Mouse (Mus musculus) CD4-positive, CD25-positive, alpha-beta regulatory T cell, adult 4 months (primary cell): ENCODE measurements around the gene Epor. TPM values are rescaled to one million over a fixed set of nuclear protein-coding genes. Genes with fewer than 3 reads are reported as not detected.
A peak's percentile ranks its signal among the peaks of the same experiment; 100 is the strongest.

ENCODE experiments used
- ATAC-seq: one replicate; pipeline ENCODE4 v1.8.0; 2017
- polyA plus RNA-seq, 2 experiments: library from polyadenylated mRNA; unstranded; fragments of 100-300 nt; shearing (Covaris generic); gene quantifications; one replicate each; pipeline ENCODE4 v1.2.1; 2017

Gene Epor
- polyA plus RNA-seq: not detected

- no peak for ATAC-seq
Observed at GRCm38 (mm10) chr9:21963417-21963816, at the start of gene Epor. TSS of gene Epor (minus strand) at chr9:21963506.

- no peak for ATAC-seq
Observed at GRCm38 (mm10) chr9:22012731-22013130, 49.4 kb upstream of the Epor start.

- ATAC-seq: no peak
Observed at GRCm38 (mm10) chr9:22011055-22011454, 47.7 kb upstream of the Epor start.

GRCm38 (mm10) chr9:22004546-22004945 is 41.2 kb upstream of the Epor start:
- no peak for ATAC-seq

GRCm38 (mm10) chr9:22003163-22003554 is 39.9 kb upstream of the Epor start:
- peak; percentile 13 for ATAC-seq

- ATAC-seq: peak; percentile 96
Observed at GRCm38 (mm10) chr9:22002194-22003162, 39.2 kb upstream of the Epor start, which contains the start of the genes Ccdc151 and Prkcsh. TSS of gene Ccdc151 (minus strand) at chr9:22002634. TSS of gene Prkcsh (plus strand) at chr9:22002806.

- no peak for ATAC-seq
Observed at GRCm38 (mm10) chr9:22001633-22002032, 38.3 kb upstream of the Epor start.

- no peak for ATAC-seq
Observed at GRCm38 (mm10) chr9:22000296-22000695, 37.0 kb upstream of the Epor start.

GRCm38 (mm10) chr9:21996178-21996867 is 33.0 kb upstream of the Epor start:
- ATAC-seq: no peak

GRCm38 (mm10) chr9:21992227-21992626 is 28.9 kb upstream of the Epor start:
- ATAC-seq: no peak

- ATAC-seq: no peak
Observed at GRCm38 (mm10) chr9:21989230-21990110, 26.2 kb upstream of the Epor start, which contains the start of gene Rgl3. TSS of gene Rgl3 (minus strand) at chr9:21989446.

GRCm38 (mm10) chr9:21988421-21989101 is 25.3 kb upstream of the Epor start:
- no peak for ATAC-seq

- no peak for ATAC-seq
Observed at GRCm38 (mm10) chr9:21987592-21988342, 24.5 kb upstream of the Epor start.

GRCm38 (mm10) chr9:21983911-21984310 is 20.6 kb upstream of the Epor start:
- ATAC-seq: no peak

- no peak for ATAC-seq
Observed at GRCm38 (mm10) chr9:21978398-21979128, 15.3 kb upstream of the Epor start.

- ATAC-seq: no peak
Observed at GRCm38 (mm10) chr9:21977972-21978371, 14.7 kb upstream of the Epor start.

GRCm38 (mm10) chr9:21977331-21977730 is 14.0 kb upstream of the Epor start:
- no peak for ATAC-seq

GRCm38 (mm10) chr9:21976626-21977175 is 13.4 kb upstream of the Epor start:
- no peak for ATAC-seq

GRCm38 (mm10) chr9:21969304-21969703 is 6.0 kb upstream of the Epor start:
- ATAC-seq: no peak

GRCm38 (mm10) chr9:21968883-21969282 is 5.6 kb upstream of the Epor start:
- no peak for ATAC-seq
